Mouse (Mus musculus): ENCODE results near the gene Strip2. TPM values are rescaled to one million over a fixed set of nuclear protein-coding genes. Genes with fewer than 3 reads are reported as not detected.

The Strip2 gene
- 0.09 and 0.11 TPM in 2 replicates for polyA plus RNA-seq (2012)

- no peak for TF ChIP-seq GATA1 (IDR thresholded peaks at IDR 0.05; ENCODE audit: low read length)
These were observed at the start of gene Strip2 for GRCm38 (mm10) chr6:29916530-29917382. Gene Strip2 (plus strand): TSS chr6:29917012.

GRCm38 (mm10) chr6:29868341-29868895 is 48.4 kb upstream of the Strip2 start:
- no peak for TF ChIP-seq GATA1 (IDR thresholded peaks at IDR 0.05; ENCODE audit: low read length)

- no peak for TF ChIP-seq GATA1 (IDR thresholded peaks at IDR 0.05; ENCODE audit: low read length)
These were observed 43.2 kb upstream of the Strip2 start for GRCm38 (mm10) chr6:29873654-29874053.

GRCm38 (mm10) chr6:29875576-29875975 is 41.2 kb upstream of the Strip2 start:
- TF ChIP-seq GATA1 (IDR thresholded peaks at IDR 0.05; ENCODE audit: low read length) = no peak

GRCm38 (mm10) chr6:29876782-29877181 is 40.0 kb upstream of the Strip2 start:
- no peak for TF ChIP-seq GATA1 (IDR thresholded peaks at IDR 0.05; ENCODE audit: low read length)

GRCm38 (mm10) chr6:29879579-29879978 is 37.2 kb upstream of the Strip2 start:
- no peak for TF ChIP-seq GATA1 (IDR thresholded peaks at IDR 0.05; ENCODE audit: low read length)

- TF ChIP-seq GATA1 (IDR thresholded peaks at IDR 0.05; ENCODE audit: low read length) = no peak
These were observed 36.0 kb upstream of the Strip2 start for GRCm38 (mm10) chr6:29880796-29881195.

GRCm38 (mm10) chr6:29881936-29882335 is 34.9 kb upstream of the Strip2 start:
- TF ChIP-seq GATA1 (IDR thresholded peaks at IDR 0.05; ENCODE audit: low read length) = no peak

GRCm38 (mm10) chr6:29882870-29883269 is 33.9 kb upstream of the Strip2 start:
- TF ChIP-seq GATA1 (IDR thresholded peaks at IDR 0.05; ENCODE audit: low read length) = no peak

- no peak for TF ChIP-seq GATA1 (IDR thresholded peaks at IDR 0.05; ENCODE audit: low read length)
These were observed 25.7 kb upstream of the Strip2 start for GRCm38 (mm10) chr6:29891151-29891550.

GRCm38 (mm10) chr6:29896976-29897375 is 19.8 kb upstream of the Strip2 start:
- TF ChIP-seq GATA1 (IDR thresholded peaks at IDR 0.05; ENCODE audit: low read length) = no peak

- no peak for TF ChIP-seq GATA1 (IDR thresholded peaks at IDR 0.05; ENCODE audit: low read length)
These were observed 15.4 kb upstream of the Strip2 start for GRCm38 (mm10) chr6:29901450-29901849.

GRCm38 (mm10) chr6:29902256-29902655 is 14.6 kb upstream of the Strip2 start:
- TF ChIP-seq GATA1 (IDR thresholded peaks at IDR 0.05; ENCODE audit: low read length) = no peak

GRCm38 (mm10) chr6:29903343-29903914 is 13.4 kb upstream of the Strip2 start:
- TF ChIP-seq GATA1 (IDR thresholded peaks at IDR 0.05; ENCODE audit: low read length) = no peak

- TF ChIP-seq GATA1 (IDR thresholded peaks at IDR 0.05; ENCODE audit: low read length) = no peak
These were observed 12.5 kb upstream of the Strip2 start for GRCm38 (mm10) chr6:29904281-29904680.

- TF ChIP-seq GATA1 (IDR thresholded peaks at IDR 0.05; ENCODE audit: low read length) = no peak
These were observed 6.2 kb upstream of the Strip2 start for GRCm38 (mm10) chr6:29910631-29911030.

GRCm38 (mm10) chr6:29913673-29914072 is 3.1 kb upstream of the Strip2 start:
- TF ChIP-seq GATA1 (IDR thresholded peaks at IDR 0.05; ENCODE audit: low read length) = no peak

All from G1E-ER4 (cell line).